Mouse (Mus musculus) right cerebral cortex, postnatal 4 days (tissue): ENCODE measurements at regions not wholly inside any gene's neighbourhood (a gene's known extent, or its start where the extent isn't known, plus 50 kb on each side); places are given as distances from the start of the nearest gene placed in this dataset.

Experiments
- DNase-seq: peaks from one replicate; pipeline ENCODE4 v3.0.0-alpha.2; 2022

GRCm38 (mm10) chr7:50993707-50994106 is 394.7 kb downstream of the 4933405O20Rik start:
- DNase-seq = no peak

DNA sequence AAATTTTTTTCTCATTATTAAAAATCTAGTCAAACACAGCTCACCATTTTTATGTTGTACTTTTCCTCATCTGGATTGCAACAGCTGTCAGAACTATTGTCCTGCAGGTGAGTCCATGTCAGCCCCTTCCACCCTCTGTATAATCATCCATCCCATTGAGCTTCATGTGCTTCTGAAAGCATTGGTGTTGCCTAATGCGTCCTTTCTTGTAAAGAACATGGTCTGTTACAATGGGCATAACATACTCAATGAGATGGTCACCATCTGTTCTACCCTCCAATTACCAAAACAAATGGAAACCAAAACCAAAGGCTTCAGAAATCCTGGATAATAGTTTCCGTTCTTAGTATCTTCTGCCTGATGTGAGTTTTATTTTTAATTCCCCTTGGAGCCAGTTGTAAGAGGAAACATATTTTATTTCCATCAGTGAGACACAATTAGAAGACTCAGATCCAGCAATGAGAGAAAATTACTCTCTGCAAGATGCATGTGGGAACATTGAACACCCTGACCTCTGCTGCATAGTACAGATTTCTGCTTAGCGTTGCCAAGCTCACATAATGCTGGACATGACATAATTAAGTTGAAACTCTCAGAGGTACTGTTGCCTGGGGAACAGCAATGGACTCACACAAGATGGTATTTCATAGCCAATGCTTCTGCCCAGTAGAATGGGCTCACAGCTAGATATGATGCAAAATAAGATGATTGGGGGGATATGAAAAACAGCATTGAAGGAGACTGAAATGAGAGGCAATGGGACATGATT is 443.1 kb downstream of the 4933405O20Rik start:
- DNase-seq = no peak

- DNase-seq = no peak
These were observed 452.5 kb downstream of the 4933405O20Rik start for GRCm38 (mm10) chr7:51051496-51051895.

GRCm38 (mm10) chr7:51068376-51068775 is 442.5 kb upstream of the Ano5 start:
- no peak for DNase-seq

DNA sequence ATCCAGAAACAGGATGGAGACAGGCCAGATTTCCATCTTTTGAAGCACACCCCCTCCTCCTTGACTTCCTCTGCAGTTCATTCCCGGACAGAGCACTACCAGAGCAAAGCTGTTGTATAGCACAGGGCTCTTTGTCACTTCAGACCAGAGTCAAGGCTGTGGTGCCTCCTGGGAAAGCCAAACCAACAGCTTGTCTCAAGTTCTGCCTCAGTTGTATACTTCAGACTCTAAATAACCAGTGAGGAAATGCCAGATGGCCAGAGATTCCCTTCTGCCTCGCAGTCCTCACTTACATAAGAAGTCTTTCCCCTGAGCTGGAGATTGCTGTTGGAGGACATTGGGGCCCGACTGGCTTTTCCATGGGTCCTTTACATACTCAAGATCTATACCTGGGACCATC is 417.1 kb upstream of the Ano5 start:
- no peak for DNase-seq

DNA sequence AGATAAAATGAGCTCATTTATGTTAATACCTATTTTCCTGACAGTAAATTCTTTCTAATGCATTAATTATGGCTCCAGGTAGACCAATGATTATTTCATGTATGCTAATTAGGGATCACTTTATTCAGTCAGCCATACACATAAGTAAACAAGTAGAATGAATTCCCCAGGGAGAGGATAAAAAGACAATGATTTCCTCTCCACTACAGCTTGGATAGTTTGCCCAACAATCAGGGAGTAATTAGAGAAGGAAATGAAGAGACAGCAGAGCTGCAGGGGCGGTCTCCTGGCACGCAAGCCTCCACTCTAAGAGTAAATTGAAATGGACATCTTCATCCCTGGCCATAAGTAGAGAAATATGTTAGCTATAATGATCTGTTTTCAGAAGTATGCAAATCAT is 409.7 kb upstream of the Ano5 start:
- DNase-seq = no peak

- DNase-seq = no peak
These were observed 370.0 kb upstream of the Ano5 start for GRCm38 (mm10) chr7:51140796-51141195.

DNA sequence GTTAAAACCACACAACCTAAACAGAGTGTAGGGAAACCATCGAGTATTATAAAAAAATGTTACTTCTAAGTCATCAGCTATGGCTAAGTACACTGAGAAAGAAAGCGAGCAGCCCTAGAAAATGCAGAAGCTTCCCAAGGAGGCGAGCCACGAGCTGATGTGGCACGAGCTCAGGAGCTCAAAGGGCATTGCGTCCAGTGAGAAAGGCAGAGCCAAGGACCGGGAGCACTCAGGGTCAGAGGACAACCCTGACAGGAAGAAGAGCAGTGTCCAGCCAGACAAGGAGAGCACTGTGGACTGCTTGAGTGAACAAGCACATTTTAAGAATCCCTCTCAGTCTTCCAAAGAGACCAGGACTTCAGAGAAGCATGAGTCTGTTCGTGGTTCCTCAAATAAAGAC is 335.6 kb upstream of the Ano5 start:
- DNase-seq = no peak

DNA sequence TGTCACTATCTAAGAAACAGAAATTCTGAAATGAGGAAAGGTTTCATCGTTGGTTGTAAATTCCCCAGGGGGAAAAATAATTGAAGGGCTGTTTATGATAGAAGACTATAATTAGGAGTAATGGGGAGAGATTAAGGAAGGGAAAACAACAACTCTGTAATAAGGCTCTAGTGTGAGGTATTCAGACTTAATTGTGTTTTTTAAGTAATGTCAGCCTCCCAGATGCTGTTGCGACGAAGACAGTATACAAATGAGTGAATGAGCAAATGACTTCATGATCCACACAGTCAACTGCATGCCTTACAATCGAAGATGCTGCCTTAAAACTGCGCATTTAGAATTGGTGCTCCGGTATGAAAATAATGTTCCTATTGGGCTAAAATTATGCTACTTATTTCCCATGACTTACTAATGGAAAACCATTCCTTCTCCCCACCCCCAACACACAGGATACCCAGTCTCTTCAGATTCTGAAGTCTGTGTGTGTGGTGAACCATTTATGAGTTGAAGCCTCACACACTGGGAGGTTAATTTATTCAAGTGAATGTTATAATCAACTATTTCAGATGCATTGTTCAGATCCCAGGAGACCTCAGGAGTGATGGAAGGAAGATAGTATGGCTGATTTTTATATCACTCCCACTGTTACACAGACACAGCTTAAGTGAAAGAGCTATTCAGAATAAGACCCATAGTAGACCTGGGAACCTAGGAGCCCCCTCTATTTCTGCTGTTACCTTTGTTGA is 295.2 kb upstream of the Ano5 start:
- DNase-seq = no peak

DNA sequence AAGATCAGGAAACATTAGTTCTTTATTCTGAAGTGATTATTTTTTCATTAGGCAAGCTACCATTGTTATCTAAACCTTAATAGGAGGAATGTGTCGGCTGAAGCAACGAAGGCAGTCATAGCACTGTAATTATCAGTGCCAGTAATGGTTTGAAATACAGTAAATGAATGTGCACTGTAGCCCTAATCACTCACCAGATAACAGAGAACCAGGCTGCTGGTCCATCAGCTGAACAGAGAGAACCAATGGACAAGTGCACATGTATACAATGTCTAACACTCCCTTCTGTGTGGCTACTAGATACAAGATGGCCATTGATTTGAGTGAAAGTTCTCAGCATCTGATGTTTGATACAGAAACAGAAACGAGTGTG is 294.6 kb upstream of the Ano5 start:
- no peak for DNase-seq

GRCm38 (mm10) chr7:51221351-51221750 is 289.5 kb upstream of the Ano5 start:
- no peak for DNase-seq

GRCm38 (mm10) chr7:51221806-51222205 is 289.0 kb upstream of the Ano5 start:
- no peak for DNase-seq

DNA sequence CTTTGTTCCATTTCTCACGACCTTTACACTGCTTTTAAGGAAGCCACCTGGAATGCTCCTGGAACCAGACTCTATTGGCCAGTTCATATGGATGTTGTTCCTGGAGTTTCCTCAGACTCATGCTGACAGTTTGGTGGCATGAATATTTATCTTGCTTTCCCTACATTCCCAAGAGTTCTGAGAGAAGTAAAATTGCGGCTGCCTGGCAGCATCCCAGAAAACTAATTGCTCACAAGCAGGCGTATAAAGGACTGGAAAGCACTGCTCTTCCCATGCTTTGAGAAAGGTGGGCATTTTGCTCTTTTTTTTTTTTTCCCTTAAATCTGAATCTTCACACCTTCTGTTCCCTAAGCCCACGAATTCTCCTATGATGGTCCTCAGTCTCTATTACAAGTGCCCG is 283.7 kb upstream of the Ano5 start:
- peak; percentile 64 for DNase-seq

DNA sequence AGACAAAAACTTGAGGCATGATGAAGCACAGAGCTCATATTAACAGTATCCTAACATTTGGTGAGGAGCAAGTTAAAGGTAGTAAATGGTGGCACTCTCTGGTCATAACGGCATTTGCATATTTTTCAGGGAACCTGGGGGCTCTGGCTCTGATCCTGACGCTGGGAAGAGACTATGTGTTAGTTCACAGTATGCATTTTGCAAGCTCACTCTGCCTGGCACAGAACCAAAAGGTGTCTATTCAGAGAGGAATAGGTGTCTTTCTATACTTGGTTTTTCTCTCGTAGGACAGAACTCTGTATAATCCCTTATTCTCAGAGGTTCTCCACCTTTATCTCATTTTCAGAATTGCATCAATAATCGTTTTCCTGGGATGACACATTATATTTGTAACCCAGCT is 276.2 kb upstream of the Ano5 start:
- DNase-seq = no peak

DNA sequence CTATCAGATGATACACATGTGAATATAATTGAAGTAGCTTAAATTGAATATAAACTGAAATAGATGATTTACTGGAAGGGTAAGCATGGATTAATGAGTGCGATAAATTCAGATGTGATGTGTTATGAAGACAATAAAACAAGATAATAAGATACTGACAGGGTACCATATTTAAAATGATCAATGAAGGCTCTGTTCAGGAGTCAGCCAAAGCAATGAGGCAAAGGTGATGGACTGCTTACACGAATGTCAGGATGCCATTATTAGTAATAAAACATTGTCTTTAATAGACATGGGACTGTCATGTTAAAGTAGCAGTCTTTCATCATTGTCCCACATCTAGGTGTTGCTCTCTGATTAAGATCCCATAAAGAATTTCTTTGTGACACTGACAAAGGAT is 263.1 kb upstream of the Ano5 start:
- no peak for DNase-seq

GRCm38 (mm10) chr7:51254461-51254860 is 256.4 kb upstream of the Ano5 start:
- no peak for DNase-seq

GRCm38 (mm10) chr7:51259160-51259831 is 251.5 kb upstream of the Ano5 start:
- no peak for DNase-seq

GRCm38 (mm10) chr7:51264166-51264565 is 246.7 kb upstream of the Ano5 start:
- no peak for DNase-seq

DNA sequence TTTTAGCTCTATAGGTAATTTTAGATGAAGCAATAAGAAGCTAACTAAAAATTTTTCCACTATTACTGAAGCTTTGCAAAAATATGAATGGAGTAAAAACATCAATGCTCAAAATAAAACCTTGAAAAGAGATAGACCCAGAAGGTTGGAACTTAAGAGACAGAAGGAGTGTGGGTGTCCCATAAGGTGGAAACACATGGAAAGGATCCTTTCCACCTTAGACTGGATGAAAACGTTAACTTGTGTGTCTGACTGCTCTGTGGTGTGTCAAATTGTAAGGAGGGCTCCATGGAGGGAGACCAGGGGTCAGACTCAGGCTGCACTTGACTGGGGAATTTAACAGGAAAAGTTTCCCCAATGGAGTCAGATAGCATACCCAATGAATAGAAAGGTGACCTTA is 244.9 kb upstream of the Ano5 start:
- DNase-seq = no peak

GRCm38 (mm10) chr7:51266879-51267278 is 243.9 kb upstream of the Ano5 start:
- DNase-seq = no peak

- DNase-seq = no peak
These were observed 242.1 kb upstream of the Ano5 start for GRCm38 (mm10) chr7:51268743-51269142.

DNA sequence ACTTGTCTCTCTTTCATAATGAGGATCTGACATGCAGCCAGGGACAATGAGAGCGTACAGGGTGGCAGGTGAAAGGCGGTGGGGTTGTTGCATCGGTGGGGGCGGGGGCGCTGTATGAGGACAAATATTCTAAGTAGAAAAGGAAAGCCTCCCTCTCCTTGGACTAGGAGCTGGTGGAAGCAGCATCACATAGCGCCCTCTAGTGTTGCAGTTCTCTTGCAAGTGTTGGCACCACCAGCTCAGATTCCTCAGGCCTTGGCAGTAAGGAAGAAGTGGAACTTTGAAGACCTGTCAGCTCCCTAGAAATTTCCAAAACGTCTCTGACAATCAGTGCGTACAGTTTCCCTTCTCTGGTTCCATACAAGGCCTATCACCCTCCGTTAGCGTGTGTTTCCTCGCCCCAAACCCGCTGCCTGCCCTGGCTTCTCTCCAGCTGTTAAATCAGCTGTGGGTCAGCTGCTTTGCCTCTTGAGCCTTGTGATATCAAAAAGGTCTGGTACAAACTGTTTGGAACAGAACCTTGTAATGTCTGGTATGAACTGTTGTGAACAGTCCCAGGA is 240.2 kb upstream of the Ano5 start:
- peak; percentile 74 for DNase-seq

GRCm38 (mm10) chr7:51281470-51281869 is 229.4 kb upstream of the Ano5 start:
- DNase-seq = no peak

DNA sequence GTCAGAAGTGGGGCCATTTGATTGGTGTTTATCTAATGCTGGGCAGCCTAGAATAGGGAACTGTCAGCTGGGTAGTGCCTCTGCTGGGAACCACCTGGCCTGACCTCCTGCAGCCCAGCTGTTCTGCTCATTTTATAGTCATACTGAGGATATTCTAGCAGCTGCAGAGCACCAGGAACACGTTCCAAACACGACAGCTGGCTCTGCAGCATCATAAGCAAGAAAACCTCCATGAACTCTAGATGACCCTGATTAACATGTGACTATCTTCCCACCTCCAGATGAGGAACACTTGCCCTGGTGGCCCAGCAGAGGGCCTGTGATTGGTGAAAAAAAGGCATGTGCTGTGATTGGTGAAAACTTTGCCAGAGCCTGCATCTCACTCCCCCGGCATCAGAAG is 210.6 kb upstream of the Ano5 start:
- DNase-seq = no peak
